Mouse (Mus musculus) CD4-positive, CD25-positive, alpha-beta regulatory T cell, adult 9 weeks (primary cell): ENCODE data around the gene Fam71f2. TPM values are rescaled to one million over a fixed set of nuclear protein-coding genes. Genes with fewer than 3 reads are reported as not detected.

Experiments
- polyA plus RNA-seq: library from polyadenylated mRNA; unstranded; fragments of 100-300 nt; shearing (Covaris generic); gene quantifications from one replicate; pipeline ENCODE4 v1.2.1, GENCODE M21; 2017

Gene Fam71f2
- polyA plus RNA-seq = 0.74 TPM

DNA sequence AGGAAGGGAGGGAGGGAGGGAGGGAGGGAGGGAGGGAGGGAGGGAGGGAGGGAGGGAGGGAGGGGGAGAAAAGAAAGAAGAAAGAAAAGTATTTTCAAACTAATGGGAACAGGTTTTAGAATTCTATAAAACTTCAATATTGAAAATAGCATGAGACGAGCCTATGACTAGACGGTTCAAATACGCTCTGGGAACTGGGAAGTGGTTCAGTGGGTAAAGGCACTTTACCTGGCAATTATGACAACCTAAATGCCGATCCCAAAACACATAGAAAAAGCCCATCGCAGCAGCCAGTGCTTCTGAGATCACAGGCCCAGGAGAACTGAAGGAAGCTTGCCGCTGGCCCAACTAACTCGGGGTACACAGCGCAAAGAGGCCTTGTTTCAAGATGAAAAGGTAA, at the start of gene Fam71f2:
TSS of gene Fam71f2 (plus strand) at position 301 of the 400 bp plus-strand sequence.

DNA sequence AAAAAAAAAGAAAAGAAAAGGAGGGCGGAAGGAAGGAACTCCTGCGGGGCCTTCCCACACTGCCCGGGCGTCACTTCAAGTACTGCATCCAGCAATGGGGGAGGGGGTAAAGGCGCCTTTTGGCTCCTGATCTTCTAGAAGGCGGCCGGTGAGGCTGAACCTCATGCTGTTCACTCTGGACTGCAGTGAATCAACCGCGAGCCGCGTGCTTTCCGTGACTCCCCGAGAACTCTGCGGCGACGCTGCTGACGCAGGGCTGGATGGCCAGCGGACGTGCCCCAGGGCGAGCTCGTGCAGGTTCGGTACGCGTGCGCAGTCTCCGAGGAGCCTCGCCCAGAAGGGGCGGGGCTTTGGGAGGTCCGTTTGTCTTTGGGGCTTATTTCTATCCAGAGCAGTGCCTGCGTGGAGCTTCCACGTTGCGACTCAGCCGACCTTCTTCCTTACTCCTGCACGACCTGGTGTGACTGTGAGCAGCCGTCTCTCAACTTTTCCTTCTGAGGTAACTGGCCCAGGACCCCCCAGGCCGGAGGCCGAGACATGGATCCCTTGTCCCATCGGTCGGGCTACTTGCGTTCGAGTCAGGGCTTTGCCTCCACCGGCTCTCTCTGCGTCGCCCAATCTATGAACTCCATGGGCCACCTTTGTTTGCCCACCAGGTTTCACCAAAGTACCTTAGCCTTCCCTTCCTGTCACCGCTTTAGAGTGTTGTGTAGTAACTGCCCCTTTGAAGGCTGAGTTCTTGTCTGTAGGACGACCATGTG, 6.9 kb upstream of the Fam71f2 start, which contains the start of gene Hilpda:
TSS of gene Hilpda (plus strand) at position 177 of the 761 bp plus-strand sequence.

DNA sequence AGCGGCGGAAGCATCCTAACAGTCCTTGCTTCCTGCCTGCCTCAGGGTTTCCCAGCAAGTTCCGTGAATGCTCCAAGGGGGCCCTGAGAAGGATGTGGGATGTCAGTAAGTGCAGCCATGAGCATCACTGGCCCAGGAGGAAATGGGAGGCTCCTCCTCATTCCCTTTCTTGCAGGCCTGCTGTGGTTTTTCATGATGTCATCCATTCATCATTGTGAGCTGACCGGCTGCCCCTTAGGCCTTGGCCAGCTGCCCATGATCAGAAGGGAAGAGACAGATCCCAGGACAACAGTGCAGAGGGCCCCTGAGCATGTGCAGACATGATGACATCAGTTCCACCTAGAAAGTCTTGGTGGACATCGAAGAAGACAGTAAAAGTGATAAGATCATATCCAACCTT, 39.5 kb downstream of the Fam71f2 start, which contains the start of gene Fam71f1:
TSS of gene Fam71f1 (plus strand) at position 262 of the 400 bp plus-strand sequence.

Other genes with a start within 250 kb of the Fam71f2 start
- not detected for gene Lep, start 219.4 kb upstream of the Fam71f2 start, polyA plus RNA-seq
- 69.8 TPM for gene Rbm28, start 114.6 kb upstream of the Fam71f2 start, polyA plus RNA-seq
- not detected for gene Prrt4, start 100.0 kb upstream of the Fam71f2 start, polyA plus RNA-seq
- 53.9 TPM for gene Impdh1, start 63.2 kb upstream of the Fam71f2 start, polyA plus RNA-seq
- gene Hilpda, start 7.1 kb upstream of the Fam71f2 start, polyA plus RNA-seq = 43.6 TPM
- gene Fam71f1, start 39.5 kb downstream of the Fam71f2 start, polyA plus RNA-seq = not detected
- gene Calu, start 68.5 kb downstream of the Fam71f2 start, polyA plus RNA-seq = 121 TPM
- gene Opn1sw, start 108.9 kb downstream of the Fam71f2 start, polyA plus RNA-seq = 0.27 TPM
- 0.07 TPM for gene Ccdc136, start 116.7 kb downstream of the Fam71f2 start, polyA plus RNA-seq
- not detected for gene Flnc, start 153.7 kb downstream of the Fam71f2 start, polyA plus RNA-seq
- 405 TPM for gene Atp6v1f, start 188.1 kb downstream of the Fam71f2 start, polyA plus RNA-seq
- gene Atp6v1fnb, start 191.8 kb downstream of the Fam71f2 start, polyA plus RNA-seq = not detected
- gene Kcp, start 228.4 kb downstream of the Fam71f2 start, polyA plus RNA-seq = not detected
- 30.8 TPM for gene Irf5, start 247.0 kb downstream of the Fam71f2 start, polyA plus RNA-seq